ENCODE assay signal across 19 mouse cellular contexts in genomic region chr2:84707523-84707922, GRCm38 (mm10). TPM values are rescaled to one million over a fixed set of nuclear protein-coding genes. Genes with fewer than 3 reads are reported as not detected.
DNase-seq lines count a peak whose midpoint lies in the region; ATAC-seq lines count a peak whose summit lies in the region.
"Had no signal": no experiment of that assay in that cellular context is flagged by ENCODE, and none has a peak within 500 bp of the region (broad histone marks: within the 10 kb centered on the region; RNA-seq: fewer than 3 reads in every experiment).

No protein-coding gene starts in this region.

- H3K4me1 ChIP-seq in forebrain, embryonic 11.5 days (replicated peaks; ENCODE audit: control insufficient read depth, insufficient read depth, low read length), result no peaks in the 10 kb centered on the region; the same call in 1 of the 2 replicates
- H3K4me1 ChIP-seq in forebrain, embryonic 16.5 days (replicated peaks; ENCODE audit: control insufficient read depth, insufficient read depth, low read length), result peaks cover 16% of the 10 kb centered on the region
- peaks cover 43% of the 10 kb centered on the region for H3K4me1 ChIP-seq in neural tube, embryonic 13.5 days (replicated peaks)
- peaks cover 38% of the 10 kb centered on the region for H3K4me1 ChIP-seq in neural tube, embryonic 15.5 days

- no peak overlapping the region for H3K9ac ChIP-seq in forebrain, embryonic 11.5 days (ENCODE audit: low read length)
- no peak overlapping the region for H3K9ac ChIP-seq in forebrain, embryonic 16.5 days (replicated peaks; ENCODE audit: low read depth, low read length)
- H3K9ac ChIP-seq in neural tube, embryonic 13.5 days, result no peak overlapping the region
- H3K9ac ChIP-seq in neural tube, embryonic 15.5 days (replicated peaks), result no peak overlapping the region
- H3K9ac ChIP-seq: heart, embryonic 15.5 days; hindbrain, embryonic 14.5 days; intestine, embryonic 15.5 days had no signal

- no peak overlapping the region for H3K4me2 ChIP-seq in forebrain, embryonic 11.5 days (ENCODE audit: low read depth, low read length, severe bottlenecking)
- H3K4me2 ChIP-seq in forebrain, embryonic 16.5 days (ENCODE audit: low read length), result no peak overlapping the region
- H3K4me2 ChIP-seq in neural tube, embryonic 13.5 days, result no peak overlapping the region
- H3K4me2 ChIP-seq in neural tube, embryonic 15.5 days, result no peak overlapping the region
- H3K4me2 ChIP-seq: heart, embryonic 11.5 days; heart, embryonic 15.5 days; hindbrain, embryonic 14.5 days; intestine, embryonic 15.5 days had no signal

- H3K4me3 ChIP-seq in forebrain, embryonic 11.5 days (ENCODE audit: low read depth, low read length), result no peak overlapping the region
- H3K4me3 ChIP-seq in forebrain, embryonic 16.5 days (replicated peaks; ENCODE audit: low read length), result no peak overlapping the region
- no peak overlapping the region for H3K4me3 ChIP-seq in neural tube, embryonic 13.5 days
- no peak overlapping the region for H3K4me3 ChIP-seq in neural tube, embryonic 15.5 days (replicated peaks)
- H3K4me3 ChIP-seq: heart, adult 2 months; heart, embryonic 15.5 days; hindbrain, embryonic 10.5 days; intestine, embryonic 15.5 days had no signal

- H3K27ac ChIP-seq in forebrain, embryonic 11.5 days (ENCODE audit: low read depth, low read length), result peak overlapping the region; percentile 48; the same call in 1 of the 2 replicates
- no peak overlapping the region for H3K27ac ChIP-seq in forebrain, embryonic 16.5 days (ENCODE audit: low read length)
- H3K27ac ChIP-seq in neural tube, embryonic 13.5 days (replicated peaks), result 0 out of 2 replicates have a peak overlapping the region, but pooled peaks have one; percentile 18
- H3K27ac ChIP-seq in neural tube, embryonic 15.5 days (replicated peaks), result no peak overlapping the region
- H3K27ac ChIP-seq: heart, adult 2 months; heart, embryonic 15.5 days; hindbrain, embryonic 10.5 days; hindbrain, embryonic 14.5 days; intestine, embryonic 15.5 days had no signal

- no peaks in the 10 kb centered on the region for H3K27me3 ChIP-seq in forebrain, embryonic 11.5 days (ENCODE audit: control insufficient read depth, insufficient read depth, low read length)
- H3K27me3 ChIP-seq in forebrain, embryonic 16.5 days (replicated peaks; ENCODE audit: control insufficient read depth, insufficient read depth, low read length), result no peaks in the 10 kb centered on the region
- H3K27me3 ChIP-seq in neural tube, embryonic 13.5 days, result no peaks in the 10 kb centered on the region
- no peaks in the 10 kb centered on the region for H3K27me3 ChIP-seq in neural tube, embryonic 15.5 days (replicated peaks)
- H3K27me3 ChIP-seq: heart, embryonic 15.5 days; intestine, embryonic 15.5 days; Patski had no signal

- WGBS in forebrain, embryonic 11.5 days, result 62% methylated on average over 1 of the region's 1 CpGs
- 9% methylated on average over 1 of the region's 1 CpGs for WGBS in forebrain, embryonic 16.5 days
- WGBS in neural tube, embryonic 13.5 days, result 13% methylated on average over 1 of the region's 1 CpGs
- WGBS in neural tube, embryonic 15.5 days, result 30% methylated on average over 1 of the region's 1 CpGs

- DNase-seq in forebrain, embryonic 11.5 days (ENCODE audit: low spot score), result no peak
- peak; percentile 18 for DNase-seq in heart, adult 11 months
- DNase-seq in heart, postnatal 14 days, result no peak
- DNase-seq in layer of hippocampus, adult 9-10 months (ENCODE audit: low spot score), result no peak
- DNase-seq: adrenal gland, postnatal 14 days; cerebellum, adult 2 months; cerebellum, postnatal 10 days; heart, adult 2 months had no signal

- H3K9me3 ChIP-seq in forebrain, embryonic 11.5 days (ENCODE audit: control insufficient read depth, low read length), result no peaks in the 10 kb centered on the region
- no peaks in the 10 kb centered on the region for H3K9me3 ChIP-seq in forebrain, embryonic 16.5 days (ENCODE audit: control insufficient read depth, low read length)
- H3K9me3 ChIP-seq in neural tube, embryonic 13.5 days, result no peaks in the 10 kb centered on the region
- H3K9me3 ChIP-seq in neural tube, embryonic 15.5 days (replicated peaks), result no peaks in the 10 kb centered on the region
- H3K9me3 ChIP-seq: heart, embryonic 15.5 days; hindbrain, embryonic 10.5 days; intestine, embryonic 15.5 days had no signal

- peaks cover 8% of the 10 kb centered on the region for H3K36me3 ChIP-seq in forebrain, embryonic 11.5 days (ENCODE audit: control insufficient read depth, insufficient read depth, low read length)
- H3K36me3 ChIP-seq in forebrain, embryonic 16.5 days (ENCODE audit: control insufficient read depth, insufficient read depth), result peaks cover 12% of the 10 kb centered on the region; the same call in 1 of the 2 replicates
- peaks cover 50% of the 10 kb centered on the region for H3K36me3 ChIP-seq in neural tube, embryonic 13.5 days
- H3K36me3 ChIP-seq in neural tube, embryonic 15.5 days, result peaks cover 24% of the 10 kb centered on the region

- ATAC-seq in forebrain, embryonic 11.5 days (replicated peaks; ENCODE audit: low FRiP score), result peak; percentile 76
- ATAC-seq in forebrain, embryonic 16.5 days, result no peak
- no peak for ATAC-seq in neural tube, embryonic 13.5 days (ENCODE audit: low read depth)
- no peak for ATAC-seq in neural tube, embryonic 15.5 days (ENCODE audit: low FRiP score)
- ATAC-seq: activated CD4-positive, CD25-positive, alpha-beta regulatory T cell, adult 4 months; intestine, embryonic 15.5 days; Patski had no signal

- intact Hi-C loops in heart, postnatal 14 days (cut with DNase I), result no loop called here

RNA-seq across cellular contexts. Expression of gene Zdhhc5, which starts 7.5 kb away (rescaled TPM):
- polyA plus RNA-seq in forebrain, embryonic 11.5 days (2014; fragmentation: Nextera tagmentation; extraction: Ambion mirVana), result 27.7 and 28.4 TPM in 2 replicates
- polyA plus RNA-seq in forebrain, embryonic 16.5 days (2015; fragmentation: Nextera tagmentation; extraction: Ambion mirVana), result 19.4 and 20.1 TPM in 2 replicates
- 10 to 100 TPM; 57.7 to 62.4 TPM for total RNA-seq in heart, postnatal 14 days (2021)
- polyA plus RNA-seq in neural tube, embryonic 13.5 days (2015; fragmentation: Nextera tagmentation; extraction: Ambion mirVana), result 17.6 and 19.2 TPM in 2 replicates
- polyA plus RNA-seq in neural tube, embryonic 15.5 days (2015; fragmentation: Nextera tagmentation; extraction: Ambion mirVana), result 15.6 and 17.6 TPM in 2 replicates

RNA-seq across cellular contexts. Expression of gene Clp1, which starts 19.6 kb away (rescaled TPM):
- polyA plus RNA-seq in forebrain, embryonic 11.5 days (2014; fragmentation: Nextera tagmentation; extraction: Ambion mirVana), result 44.5 and 45.1 TPM in 2 replicates
- polyA plus RNA-seq in forebrain, embryonic 16.5 days (2015; fragmentation: Nextera tagmentation; extraction: Ambion mirVana), result 28.1 and 28.8 TPM in 2 replicates
- 1 to 10 TPM; 4.9 to 5.8 TPM for total RNA-seq in heart, postnatal 14 days (2021)
- polyA plus RNA-seq in neural tube, embryonic 13.5 days (2015; fragmentation: Nextera tagmentation; extraction: Ambion mirVana), result 28.1 and 29.6 TPM in 2 replicates
- 19.7 and 23.8 TPM in 2 replicates for polyA plus RNA-seq in neural tube, embryonic 15.5 days (2015; fragmentation: Nextera tagmentation; extraction: Ambion mirVana)

RNA-seq across cellular contexts. Expression of gene Ypel4, which starts 26.3 kb away (rescaled TPM):
- 12.7 and 13.2 TPM in 2 replicates for polyA plus RNA-seq in forebrain, embryonic 11.5 days (2014; fragmentation: Nextera tagmentation; extraction: Ambion mirVana)
- 21.8 and 24.7 TPM in 2 replicates for polyA plus RNA-seq in forebrain, embryonic 16.5 days (2015; fragmentation: Nextera tagmentation; extraction: Ambion mirVana)
- total RNA-seq in heart, postnatal 14 days (2021), result 1 to 10 TPM in 1 of 2 experiments, under 1 TPM in 1; 0.93 to 1.3 TPM
- 18.8 and 19.1 TPM in 2 replicates for polyA plus RNA-seq in neural tube, embryonic 13.5 days (2015; fragmentation: Nextera tagmentation; extraction: Ambion mirVana)
- polyA plus RNA-seq in neural tube, embryonic 15.5 days (2015; fragmentation: Nextera tagmentation; extraction: Ambion mirVana), result 15.0 and 16.2 TPM in 2 replicates
- total RNA-seq: MEL had no signal

RNA-seq across cellular contexts. Expression of gene Tmx2, which starts 28.6 kb away (rescaled TPM):
- 177 and 184 TPM in 2 replicates for polyA plus RNA-seq in forebrain, embryonic 11.5 days (2014; fragmentation: Nextera tagmentation; extraction: Ambion mirVana)
- polyA plus RNA-seq in forebrain, embryonic 16.5 days (2015; fragmentation: Nextera tagmentation; extraction: Ambion mirVana), result 212 and 231 TPM in 2 replicates
- 100 to 1,000 TPM; 109 to 113 TPM for total RNA-seq in heart, postnatal 14 days (2021)
- polyA plus RNA-seq in neural tube, embryonic 13.5 days (2015; fragmentation: Nextera tagmentation; extraction: Ambion mirVana), result 245 and 252 TPM in 2 replicates
- 298 and 334 TPM in 2 replicates for polyA plus RNA-seq in neural tube, embryonic 15.5 days (2015; fragmentation: Nextera tagmentation; extraction: Ambion mirVana)

RNA-seq across cellular contexts. Expression of gene Med19, which starts 29.3 kb away (rescaled TPM):
- 68.3 and 69.2 TPM in 2 replicates for polyA plus RNA-seq in forebrain, embryonic 11.5 days (2014; fragmentation: Nextera tagmentation; extraction: Ambion mirVana)
- polyA plus RNA-seq in forebrain, embryonic 16.5 days (2015; fragmentation: Nextera tagmentation; extraction: Ambion mirVana), result 53.8 and 54.3 TPM in 2 replicates
- 10 to 100 TPM; 13.9 to 15.0 TPM for total RNA-seq in heart, postnatal 14 days (2021)
- polyA plus RNA-seq in neural tube, embryonic 13.5 days (2015; fragmentation: Nextera tagmentation; extraction: Ambion mirVana), result 50.6 and 54.4 TPM in 2 replicates
- polyA plus RNA-seq in neural tube, embryonic 15.5 days (2015; fragmentation: Nextera tagmentation; extraction: Ambion mirVana), result 52.7 and 53.0 TPM in 2 replicates

Comparison
In these comparisons a context has a peak if more than half of its experiments do, and no peak if none do; other contexts are left out.
1. H3K27ac ChIP-seq: peak in forebrain, embryonic 11.5 days (single experiment) and neural tube, embryonic 13.5 days (single experiment); none in forebrain, embryonic 16.5 days (single experiment) and neural tube, embryonic 15.5 days (single experiment).